Mouse (Mus musculus) heart, adult 10 weeks (tissue): ENCODE data around the gene Dytn. TPM values are rescaled to one million over a fixed set of nuclear protein-coding genes. Genes with fewer than 3 reads are reported as not detected.

ENCODE experiments used
- polyA plus RNA-seq: library from polyadenylated mRNA; stranded (reverse); fragments of 350-450 nt; fragmentation: Illumina TruSeq; extraction: RNeasy Lipid Tissue Mini Kit (QIAGEN cat#74804); gene quantifications from one replicate; pipeline ENCODE4 v1.2.3, GENCODE M21; 2014; ENCODE audit warnings: low read depth, low replicate concordance

Dytn gene
- not detected for polyA plus RNA-seq

GRCm38 (mm10) chr1:63686827-63687226 is at the start of gene Dytn:
Gene Dytn (minus strand): TSS chr1:63686927.

GRCm38 (mm10) chr1:63730240-63730771 is 43.6 kb upstream of the Dytn start, which contains the start of the genes Mdh1b and Fastkd2:
Gene Mdh1b (minus strand): TSS chr1:63730318.
Gene Fastkd2 (plus strand): TSS chr1:63730614.

GRCm38 (mm10) chr1:63615668-63616067 is 71.1 kb downstream of the Dytn start, which contains the start of gene Gm39653:
Gene Gm39653 (plus strand): TSS chr1:63615968.

Other genes starting within 250 kb of the Dytn start
- 2.1 TPM for gene Adam23, start 241.0 kb downstream of the Dytn start, polyA plus RNA-seq
- not detected for gene Gm39653, start 71.0 kb downstream of the Dytn start, polyA plus RNA-seq
- not detected for gene Mdh1b, start 43.4 kb upstream of the Dytn start, polyA plus RNA-seq
- 25.8 TPM for gene Fastkd2, start 43.7 kb upstream of the Dytn start, polyA plus RNA-seq
- gene 4933402D24Rik, start 82.3 kb upstream of the Dytn start, polyA plus RNA-seq: not detected